9 mouse cellular contexts compared by ENCODE assay signal in the genomic region with DNA sequence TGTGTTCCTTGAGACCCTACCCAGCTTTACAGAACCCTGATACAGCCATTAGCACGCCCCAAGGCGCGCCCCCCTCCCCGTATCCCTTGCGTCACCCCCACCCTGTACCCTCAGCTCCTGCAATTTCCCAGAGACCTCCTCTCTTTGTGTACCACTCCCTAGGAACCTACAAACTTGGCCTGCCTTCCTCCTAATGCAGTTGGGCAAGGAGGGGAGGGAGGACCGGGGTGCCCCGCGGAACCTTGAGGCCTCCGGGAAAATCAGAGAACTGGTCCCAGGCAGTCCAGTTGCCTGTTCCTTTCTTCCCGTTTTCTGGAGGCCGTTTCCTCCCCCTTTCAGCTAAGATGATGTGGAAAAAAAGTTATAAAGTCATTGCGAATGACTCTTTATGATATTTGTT. TPM values are rescaled to one million over a fixed set of nuclear protein-coding genes. Genes with fewer than 3 reads are reported as not detected.
A peak's percentile ranks its signal among the peaks of the same experiment; 100 is the strongest.
DNase-seq lines count a peak whose midpoint lies in the region; ATAC-seq and TF ChIP-seq lines count a peak whose summit lies in the region.
"Had no signal": no experiment of that assay in that cellular context is flagged by ENCODE, and none has a peak within 500 bp of the region (broad histone marks: within the 10 kb centered on the region; RNA-seq: fewer than 3 reads in every experiment).

No protein-coding gene starts in this region.

- no peak for DNase-seq in layer of hippocampus, adult 2 months (ENCODE audit: low spot score in 2 of 2)
- no peak for DNase-seq in layer of hippocampus, adult 18-20 months (ENCODE audit: low spot score in 2 of 2)
- DNase-seq in embryo, embryonic 10 days (ENCODE audit: low spot score): peak; percentile 18
- DNase-seq in liver, postnatal 0 days: no peak
- no peak for DNase-seq in left cerebral cortex, postnatal 14 days (ENCODE audit: low spot score in 2 of 2)
- no peak for DNase-seq in frontal cortex, postnatal 25 days (ENCODE audit: low spot score in 2 of 2)
- no peak for DNase-seq in gastrocnemius, postnatal 25 days

- peak overlapping the region; percentile 87; the same call in 1 of the 2 replicates for H3K9ac ChIP-seq in hindbrain, embryonic 13.5 days
- no peak overlapping the region for H3K9ac ChIP-seq in liver, postnatal 0 days (replicated peaks)

- ATAC-seq in hindbrain, embryonic 13.5 days (ENCODE audit: low FRiP score): peak; percentile 4; the same call in 1 of the 2 replicates
- no peak for ATAC-seq in liver, postnatal 0 days

- H3K4me1 ChIP-seq in hindbrain, embryonic 13.5 days (replicated peaks): peaks cover 17% of the 10 kb centered on the region
- H3K4me1 ChIP-seq in liver, postnatal 0 days (ENCODE audit: insufficient read depth): peaks cover 8% of the 10 kb centered on the region

- H3K4me2 ChIP-seq in hindbrain, embryonic 13.5 days: peak overlapping the region; percentile 93
- peak overlapping the region; percentile 97 for H3K4me2 ChIP-seq in liver, postnatal 0 days (ENCODE audit: low read depth, low read length)

- peak overlapping the region; percentile 18; the same call in 1 of the 2 replicates for H3K27ac ChIP-seq in layer of hippocampus, adult 2 months
- H3K27ac ChIP-seq in hindbrain, embryonic 13.5 days: no peak overlapping the region
- H3K27ac ChIP-seq in liver, postnatal 0 days (ENCODE audit: low read depth): no peak overlapping the region

- 8% methylated on average over 12 of the region's 12 CpGs for WGBS in hindbrain, embryonic 13.5 days
- WGBS in liver, postnatal 0 days (ENCODE audit: insufficient replicate concordance): 20% methylated on average over 12 of the region's 12 CpGs

- H3K27me3 ChIP-seq in hindbrain, embryonic 13.5 days: peaks cover 10% of the 10 kb centered on the region; the same call in 1 of the 2 replicates
- H3K27me3 ChIP-seq in liver, postnatal 0 days (ENCODE audit: insufficient read depth, low read length): peaks cover 11% of the 10 kb centered on the region

- peak overlapping the region; percentile 81; the same call in 1 of the 2 replicates for H3K4me3 ChIP-seq in layer of hippocampus, adult 2 months
- peak overlapping the region; percentile 71 for H3K4me3 ChIP-seq in hindbrain, embryonic 13.5 days
- H3K4me3 ChIP-seq in liver, postnatal 0 days (ENCODE audit: low read depth, low read length): peak overlapping the region; percentile 85

- intact Hi-C loops in left cerebral cortex, postnatal 14 days (cut with DNase I): loop anchor here (10.0 kb wide), 1 partner anchor 345 kb away; no protein-coding TSS in a partner anchor

- H3K36me3 ChIP-seq in hindbrain, embryonic 13.5 days: no peaks in the 10 kb centered on the region
- no peaks in the 10 kb centered on the region for H3K36me3 ChIP-seq in liver, postnatal 0 days (replicated peaks; ENCODE audit: insufficient read depth, low read length)

- H3K9me3 ChIP-seq in hindbrain, embryonic 13.5 days: no peaks in the 10 kb centered on the region
- no peaks in the 10 kb centered on the region for H3K9me3 ChIP-seq in liver, postnatal 0 days (ENCODE audit: low read length)
- H3K9me3 ChIP-seq: megakaryocyte, embryonic 14.5 days had no signal

- no peak for TF ChIP-seq CTCF in layer of hippocampus, adult 2 months (conservative IDR thresholded peaks at IDR 0.05)
- TF ChIP-seq CTCF in liver, postnatal 0 days (IDR thresholded peaks at IDR 0.05; ENCODE audit: low read depth): no peak

- no peak for TF ChIP-seq EP300 in liver, postnatal 0 days (IDR thresholded peaks at IDR 0.05; ENCODE audit: low read depth)

RNA-seq across cellular contexts. Expression of a gene that starts 1.3 kb away (rescaled TPM):
- total RNA-seq in layer of hippocampus, adult 2 months (2021): 10 to 100 TPM; 10.7 to 11.9 TPM
- 10 to 100 TPM; 12.2 to 14.2 TPM for total RNA-seq in layer of hippocampus, adult 18-20 months (2021)
- polyA plus RNA-seq in hindbrain, embryonic 13.5 days (2015; fragmentation: Nextera tagmentation; extraction: Ambion mirVana): 10.7 and 12.2 TPM in 2 replicates
- polyA plus RNA-seq in liver, postnatal 0 days (2015; fragmentation: Nextera tagmentation; extraction: Ambion mirVana): 2.5 TPM in 2 replicates
- 10 to 100 TPM; 16.6 to 19.3 TPM for total RNA-seq in left cerebral cortex, postnatal 14 days (2021)
- total RNA-seq in gastrocnemius, postnatal 25 days (2021): 1 to 10 TPM; 3.1 to 3.8 TPM

RNA-seq across cellular contexts. Expression of a gene that starts 43.2 kb away (rescaled TPM):
- 100 to 1,000 TPM; 337 to 340 TPM for total RNA-seq in layer of hippocampus, adult 2 months (2021)
- 100 to 1,000 TPM; 380 to 402 TPM for total RNA-seq in layer of hippocampus, adult 18-20 months (2021)
- polyA plus RNA-seq in hindbrain, embryonic 13.5 days (2015; fragmentation: Nextera tagmentation; extraction: Ambion mirVana): 83.7 and 92.0 TPM in 2 replicates
- polyA plus RNA-seq in liver, postnatal 0 days (2015; fragmentation: Nextera tagmentation; extraction: Ambion mirVana): 5.1 and 6.4 TPM in 2 replicates
- total RNA-seq in left cerebral cortex, postnatal 14 days (2021): 100 to 1,000 TPM; 251 to 280 TPM
- 10 to 100 TPM; 61.7 to 64.2 TPM for total RNA-seq in gastrocnemius, postnatal 25 days (2021)
